Mouse (Mus musculus): Measurements from ENCODE around the gene Rftn1.

GRCm38 (mm10) chr17:50055154-50055756, 135.2 kb downstream of the Rftn1 start:
- TF ChIP-seq FLI1 (IDR thresholded peaks at IDR 0.05; ENCODE audit: low read length), result no peak
- no peak for TF ChIP-seq GATA1 (IDR thresholded peaks at IDR 0.05; ENCODE audit: borderline replicate concordance, low read length)

All from megakaryocyte, embryonic 14.5 days (primary cell).